Mouse (Mus musculus) CH12.LX (cell line): ENCODE measurements around the gene Traf4. TPM values are rescaled to one million over a fixed set of nuclear protein-coding genes. Genes with fewer than 3 reads are reported as not detected.

Source experiments
- DNase-seq: peaks from one replicate; pipeline ENCODE4 v3.0.0-alpha.2; 2013; ENCODE audit errors: extremely low read depth
- H3K27ac ChIP-seq: 2 replicates; pipeline ENCODE4 v1.5.1; 2012; ENCODE audit warnings: low read depth, mild to moderate bottlenecking, control low read depth, moderate library complexity; ENCODE audit not compliant: insufficient read depth
- H3K27me3 ChIP-seq: replicated peaks from 2 replicates; pipeline ENCODE3; 2012; ENCODE audit warnings: inconsistent platforms
- H3K36me3 ChIP-seq, 2 experiments: replicated peaks in 1 of 2; 2 replicates each; pipeline versions ENCODE3 to v1.6.1; 2012; ENCODE audit warnings: inconsistent platforms in 1 of 2, low read length in 1 of 2, mild to moderate bottlenecking in 1 of 2, mixed read lengths in 1 of 2, moderate library complexity in 1 of 2; ENCODE audit not compliant: control insufficient read depth in 1 of 2, insufficient read depth in 1 of 2
- H3K4me1 ChIP-seq, 2 experiments: 2 replicates each; pipeline ENCODE4 v1.6.1; 2012; ENCODE audit warnings: inconsistent platforms in 1 of 2, moderate library complexity in 1 of 2; ENCODE audit not compliant: insufficient read depth in 2 of 2, control insufficient read depth in 1 of 2
- H3K4me2 ChIP-seq: 2 replicates; pipeline ENCODE4 v1.6.1; 2012; ENCODE audit warnings: low read depth, mild to moderate bottlenecking, control low read depth; ENCODE audit not compliant: poor library complexity, insufficient read depth, severe bottlenecking
- H3K4me3 ChIP-seq, 3 experiments: fragments of 150-350 bp in 1 of 3; sonication (generic) in 1 of 3; replicated peaks in 1 of 3; 2 replicates each; pipeline versions ENCODE3 to v1.5.1; 2011 to 2012; ENCODE audit warnings: low read depth in 2 of 3, low read length in 2 of 3, mild to moderate bottlenecking in 2 of 3, moderate library complexity in 2 of 3, control low read depth in 1 of 3, improper control_type of control experiment in 1 of 3, inconsistent platforms in 1 of 3, mixed read lengths in 1 of 3; ENCODE audit not compliant: poor library complexity in 1 of 3
- H3K79me2 ChIP-seq: replicated peaks from 2 replicates; pipeline ENCODE4 v1.6.1; 2012; ENCODE audit warnings: mild to moderate bottlenecking, moderate library complexity; ENCODE audit not compliant: control insufficient read depth, poor library complexity, insufficient read depth, severe bottlenecking; ENCODE audit errors: extremely low read depth
- H3K9ac ChIP-seq: 2 replicates; pipeline ENCODE4 v1.6.1; 2012; ENCODE audit warnings: low read depth, mild to moderate bottlenecking, control low read depth, moderate library complexity; ENCODE audit not compliant: insufficient read depth
- H3K9me3 ChIP-seq: replicated peaks from 2 replicates; pipeline ENCODE3; 2012; ENCODE audit warnings: low read length, inconsistent platforms, mixed read lengths
- ETS1 ChIP-seq: conservative IDR thresholded peaks from 2 replicates; pipeline ENCODE4 v1.6.1; 2012; ENCODE audit warnings: low read depth, mild to moderate bottlenecking, inconsistent platforms, low read length, improper control_type of control experiment, moderate library complexity
- GABPA ChIP-seq: IDR thresholded peaks from 2 replicates; pipeline ENCODE4 v1.6.1; 2012; ENCODE audit warnings: low read depth, low read length, improper control_type of control experiment, inconsistent platforms; ENCODE audit not compliant: insufficient replicate concordance
- HCFC1 ChIP-seq: IDR thresholded peaks from 2 replicates; pipeline ENCODE4 v1.6.1; 2012; ENCODE audit warnings: low read depth, mild to moderate bottlenecking, inconsistent platforms, low read length, improper control_type of control experiment
- IRF4 ChIP-seq: IDR thresholded peaks from 2 replicates; pipeline ENCODE4 v1.6.1; 2014; ENCODE audit warnings: low read depth, mild to moderate bottlenecking, inconsistent platforms, low read length, improper control_type of control experiment
- JUND ChIP-seq: conservative IDR thresholded peaks from 2 replicates; pipeline ENCODE4 v1.6.1; 2011; ENCODE audit warnings: low read depth, low read length, improper control_type of control experiment
- MAX ChIP-seq: IDR thresholded peaks from 2 replicates; pipeline ENCODE4 v1.6.1; 2011; ENCODE audit warnings: low read length, improper control_type of control experiment
- MAZ ChIP-seq: IDR thresholded peaks from 2 replicates; pipeline ENCODE4 v1.6.1; 2012; ENCODE audit warnings: low read depth, mild to moderate bottlenecking, inconsistent platforms, low read length, improper control_type of control experiment, moderate library complexity
- MEF2A ChIP-seq: IDR thresholded peaks from 2 replicates; pipeline ENCODE4 v1.6.1; 2014; ENCODE audit warnings: low read depth, mild to moderate bottlenecking, inconsistent platforms, low read length, improper control_type of control experiment, borderline replicate concordance
- MYC ChIP-seq: IDR thresholded peaks from 2 replicates; pipeline ENCODE4 v1.6.1; 2011; ENCODE audit warnings: low read depth, mild to moderate bottlenecking, improper control_type of control experiment, low read length
- NRF1 ChIP-seq: IDR thresholded peaks from 2 replicates; pipeline ENCODE4 v1.6.1; 2014; ENCODE audit warnings: low read depth, mild to moderate bottlenecking, inconsistent platforms, low read length, improper control_type of control experiment, moderate library complexity
- POLR2A ChIP-seq: IDR thresholded peaks from 2 replicates; pipeline ENCODE4 v1.6.1; 2011; ENCODE audit warnings: low read depth, mild to moderate bottlenecking, improper control_type of control experiment, low read length
- POLR2AphosphoS2 ChIP-seq: IDR thresholded peaks from 2 replicates; pipeline ENCODE4 v1.6.1; 2011; ENCODE audit warnings: low read depth, low read length, improper control_type of control experiment
- SIN3A ChIP-seq: IDR thresholded peaks from 2 replicates; pipeline ENCODE4 v1.6.1; 2012; ENCODE audit warnings: low read length, improper control_type of control experiment, inconsistent platforms
- TBP ChIP-seq: conservative IDR thresholded peaks from 2 replicates; pipeline ENCODE4 v1.6.1; 2011; ENCODE audit warnings: low read depth, low read length, improper control_type of control experiment
- TCF12 ChIP-seq: IDR thresholded peaks from 2 replicates; pipeline ENCODE4 v1.6.1; 2014; ENCODE audit warnings: low read depth, mild to moderate bottlenecking, inconsistent platforms, low read length, improper control_type of control experiment
- UBTF ChIP-seq: IDR thresholded peaks from 2 replicates; pipeline ENCODE4 v1.6.1; 2012; ENCODE audit warnings: low read depth, mild to moderate bottlenecking, inconsistent platforms, low read length, improper control_type of control experiment, moderate library complexity
- USF1 ChIP-seq: IDR thresholded peaks from 2 replicates; pipeline ENCODE4 v1.6.1; 2014; ENCODE audit warnings: low read depth, mild to moderate bottlenecking, inconsistent platforms, low read length, improper control_type of control experiment
- USF2 ChIP-seq: conservative IDR thresholded peaks from 2 replicates; pipeline ENCODE4 v1.6.1; 2011; ENCODE audit warnings: low read depth, low read length, improper control_type of control experiment
- ZKSCAN1 ChIP-seq: IDR thresholded peaks from 2 replicates; pipeline ENCODE4 v1.6.1; 2012; ENCODE audit warnings: low read depth, inconsistent platforms, low read length, improper control_type of control experiment, borderline replicate concordance
- dilution Hi-C: fragments of 300-500 bp; cut with MboI; formaldehyde crosslinking; loops from 2 replicates; pipeline ENCODE4 v1.14.3; 2020; ENCODE audit warnings: low sequenced_read_pairs; ENCODE audit not compliant: extremely low pct_unique_long_range_greater_than_20kb, extremely low pct_ligation_motif_present
- in situ Hi-C: fragments of 300-500 bp; cut with MboI; formaldehyde crosslinking; loops from 3 replicates; pipeline ENCODE4 v1.14.3; 2019; ENCODE audit warnings: low sequenced_read_pairs, low pct_ligation_motif_present, low pct_unique_long_range_greater_than_20kb, mixed read lengths
- polyA plus RNA-seq: library from polyadenylated mRNA; unstranded; fragments of >175 nt; gene quantifications from 2 replicates; pipeline ENCODE4 v1.2.1, GENCODE M21; 2012; ENCODE audit warnings: low read depth; ENCODE audit not compliant: insufficient read length
- total RNA-seq, 2 experiments: library from RNA; depleted of rRNA; stranded (reverse); fragments of 300-350 nt in 1 of 2; fragments of >200 nt in 1 of 2; gene quantifications; 2 replicates each; pipeline ENCODE4 v1.2.3; 2012 to 2014

Gene Traf4
- total and polyA plus RNA-seq, 3 experiments = 20.8 to 68.7 (median 55.9) TPM

DNA sequence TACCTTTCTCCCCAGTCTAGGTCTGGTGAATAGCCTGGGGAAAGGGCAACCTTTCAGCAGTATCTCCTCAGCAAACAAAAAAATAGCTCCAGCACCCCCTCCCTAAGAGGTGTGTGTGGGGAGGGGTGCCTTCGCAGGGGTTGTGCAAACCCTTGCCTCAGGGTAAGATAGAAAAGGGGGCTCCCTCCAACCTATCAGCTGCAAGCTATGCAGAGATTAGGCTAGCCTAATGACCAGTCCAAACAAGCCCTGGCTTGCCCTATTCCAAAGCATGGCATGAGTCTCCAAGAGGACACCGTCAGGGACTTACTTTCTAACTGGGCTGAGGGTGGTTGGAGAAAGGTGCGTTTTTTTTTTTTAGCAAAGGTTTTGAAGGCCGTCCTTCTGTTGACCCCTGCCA is 772 bp upstream of the Traf4 start:
- no peak overlapping the region for H3K4me2 ChIP-seq
- dilution Hi-C loops (no loop called here), in situ Hi-C loops (no loop called here)
- no peak overlapping the region for H3K9ac ChIP-seq
- H3K9me3 ChIP-seq = peaks cover 2% of the 10 kb centered on the region
- H3K27me3 ChIP-seq = no peaks in the 10 kb centered on the region
- no peak overlapping the region for H3K4me3 ChIP-seq
- no peak for DNase-seq
- H3K27ac ChIP-seq = no peak overlapping the region
- H3K4me1 ChIP-seq = peaks cover 28 to 63% of the 10 kb centered on the region in 2 experiments
- no peak for TF ChIP-seq ETS1
- TF ChIP-seq POLR2A = no peak
- no peak for TF ChIP-seq TCF12
- TF ChIP-seq TBP = no peak
- TF ChIP-seq MYC = no peak
- TF ChIP-seq MAZ = no peak
- TF ChIP-seq JUND = no peak
- TF ChIP-seq ZKSCAN1 = no peak
- no peak for TF ChIP-seq UBTF
- TF ChIP-seq HCFC1 = no peak
- no peak for TF ChIP-seq IRF4
- TF ChIP-seq USF1 = no peak
- TF ChIP-seq GABPA = no peak
- peaks cover 11 to 37% of the 10 kb centered on the region in 2 experiments for H3K36me3 ChIP-seq
- H3K79me2 ChIP-seq = peaks cover 33% of the 10 kb centered on the region

DNA sequence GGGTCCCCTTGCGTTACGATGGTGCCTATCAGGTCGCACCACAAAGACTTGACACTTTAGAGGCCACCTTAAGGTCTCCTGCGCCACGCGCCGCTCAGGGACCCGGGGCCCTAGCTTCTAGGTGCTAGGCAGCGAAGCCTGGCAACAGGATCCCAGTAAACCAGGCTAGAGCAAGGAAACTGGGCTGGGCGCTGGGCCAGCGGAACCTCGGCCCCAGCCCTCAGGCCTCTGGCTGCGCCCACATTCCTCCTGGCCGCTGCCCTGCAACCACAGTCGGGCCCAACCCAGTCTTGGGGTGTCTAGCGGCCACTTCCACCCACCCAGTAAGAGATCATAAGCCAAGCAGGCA is 346 bp upstream of the Traf4 start:
- no peaks in the 10 kb centered on the region for H3K27me3 ChIP-seq
- peaks cover 31 to 68% of the 10 kb centered on the region in 2 experiments for H3K4me1 ChIP-seq
- H3K79me2 ChIP-seq = peaks cover 33% of the 10 kb centered on the region
- peaks cover 15 to 37% of the 10 kb centered on the region in 2 experiments for H3K36me3 ChIP-seq
- no peak for DNase-seq
- dilution Hi-C loops (no loop called here), in situ Hi-C loops (no loop called here)
- peak overlapping the region; percentile 85 for H3K4me2 ChIP-seq
- peak overlapping the region; percentile 13 to 73 (median 37) for H3K4me3 ChIP-seq
- TF ChIP-seq MEF2A = no peak
- 0 out of 2 replicates have a peak, but pooled peaks have one; percentile 9 for TF ChIP-seq POLR2AphosphoS2
- no peak for TF ChIP-seq USF1
- no peak for TF ChIP-seq USF2
- no peak for TF ChIP-seq SIN3A
- TF ChIP-seq UBTF = no peak
- TF ChIP-seq NRF1 = no peak
- TF ChIP-seq MAX = no peak
- no peaks in the 10 kb centered on the region for H3K9me3 ChIP-seq
- no peak overlapping the region for H3K27ac ChIP-seq
- no peak overlapping the region for H3K9ac ChIP-seq
